Mouse (Mus musculus): ENCODE measurements around the gene Zfp385a.

DNA sequence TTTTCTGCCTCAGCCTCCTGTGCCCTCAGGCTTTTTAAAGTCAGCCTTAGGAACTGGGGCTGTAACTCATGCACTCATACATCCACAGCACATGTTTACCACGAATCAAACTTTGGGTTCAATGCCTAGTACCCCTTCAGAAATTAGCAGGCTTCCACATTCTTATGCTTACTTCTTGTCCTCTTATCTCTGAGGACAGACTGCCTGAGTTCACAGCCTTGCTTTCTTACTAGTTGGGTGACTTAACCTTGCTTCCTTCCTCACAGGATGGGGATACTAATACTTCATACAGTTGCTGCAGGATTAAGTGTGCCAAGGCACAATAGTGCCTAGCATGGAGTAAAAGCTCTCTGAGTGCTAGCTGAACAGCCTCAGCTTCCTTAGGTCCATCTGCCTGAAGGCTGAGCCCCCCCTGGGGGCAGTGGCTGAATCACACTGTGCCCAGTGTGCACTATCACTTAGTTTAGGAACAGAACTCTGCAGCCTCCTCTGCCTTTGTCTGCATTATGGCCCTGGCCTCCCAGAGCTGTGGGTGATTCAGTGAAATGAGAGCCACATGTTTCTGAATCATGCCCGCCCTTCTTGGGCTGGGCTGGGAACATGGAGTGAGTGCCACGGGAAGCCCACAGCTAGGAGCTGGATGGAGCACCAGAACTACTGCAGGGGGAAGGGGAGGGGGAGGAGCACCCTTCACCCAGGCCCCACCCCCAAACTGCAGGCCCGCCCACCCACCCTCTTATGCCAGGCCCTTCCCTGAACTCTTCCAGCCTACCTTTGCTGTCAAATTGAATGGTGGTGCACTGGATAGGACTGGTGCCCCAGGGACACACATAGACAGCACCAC lies 18.6 kb upstream of the Zfp385a start:
- no peak for TF ChIP-seq POLR2A (IDR thresholded peaks at IDR 0.05; ENCODE audit: insufficient read length, low read depth)
- TF ChIP-seq MYOD1 (IDR thresholded peaks at IDR 0.05; ENCODE audit: control insufficient read depth in 1 of 3, insufficient read length in 2 of 3, low read depth in 2 of 3), result peak in 2 of 3 experiments; percentile 3 to 22
- TF ChIP-seq CEBPB (IDR thresholded peaks at IDR 0.05; ENCODE audit: insufficient read depth, poor library complexity, severe bottlenecking), result no peak
- peak; percentile 46 for TF ChIP-seq MAX (IDR thresholded peaks at IDR 0.05; ENCODE audit: low read depth)
- no peak for TF ChIP-seq SRF (IDR thresholded peaks at IDR 0.05; ENCODE audit: control insufficient read depth, insufficient read length, low read depth)
- peak; percentile 9 for TF ChIP-seq USF1 (IDR thresholded peaks at IDR 0.05; ENCODE audit: low read depth)
- TF ChIP-seq MYOG (IDR thresholded peaks at IDR 0.05; ENCODE audit: control insufficient read depth in 1 of 3, insufficient read depth in 1 of 3, insufficient read length in 2 of 3, low read depth in 2 of 3), result peak in 1 of 3 experiments; percentile 25
- TF ChIP-seq TCF12 (IDR thresholded peaks at IDR 0.05; ENCODE audit: insufficient read depth, poor library complexity, severe bottlenecking), result no peak
- TF ChIP-seq POLR2AphosphoS2 (IDR thresholded peaks at IDR 0.05; ENCODE audit: insufficient read length, low read depth), result no peak

Measured in myocyte (in vitro differentiated cells).